Mouse (Mus musculus) heart, postnatal 0 days (tissue): ENCODE measurements around the gene Chst15.

Experiments used
- CTCF ChIP-seq: IDR thresholded peaks from 2 replicates; pipeline ENCODE4 v1.5.1; 2016; ENCODE audit warnings: antibody characterized with exemption, control low read depth, low read depth
- EP300 ChIP-seq: IDR thresholded peaks from 2 replicates; pipeline ENCODE4 v1.6.1; 2016; ENCODE audit warnings: antibody characterized with exemption, low read depth

- TF ChIP-seq CTCF (no peak), EP300 (no peak)
These were observed 30.2 kb downstream of the Chst15 start for GRCm38 (mm10) chr7:132286630-132287339.
